Comparison of ENCODE assay signal across 8 mouse cellular contexts in the genomic region with DNA sequence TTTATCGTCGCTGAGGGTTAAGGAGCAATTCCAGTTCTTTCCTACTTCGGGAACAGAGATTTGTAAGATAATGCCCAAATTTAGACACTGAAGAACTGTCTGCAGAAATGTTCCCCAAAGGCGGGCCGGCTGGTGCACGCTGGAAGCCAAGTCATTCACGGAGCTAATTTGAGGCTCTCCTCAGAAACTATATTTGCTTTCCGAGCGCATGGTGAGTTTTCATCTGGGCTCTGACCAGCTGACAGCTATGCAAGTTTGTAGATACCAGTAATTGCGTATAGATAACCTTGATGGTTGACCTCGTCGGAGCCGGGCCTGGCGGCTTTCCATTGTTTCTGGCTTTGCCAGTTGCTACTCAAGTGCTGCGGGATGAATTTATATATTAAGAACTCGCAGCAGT.
DNase-seq lines count a peak whose midpoint lies in the region; ATAC-seq and TF ChIP-seq lines count a peak whose summit lies in the region.

No protein-coding gene starts in this region.

- DNase-seq in adrenal gland, postnatal 25 days, result peak; percentile 8
- DNase-seq in adrenal gland, postnatal 4 days (ENCODE audit: low spot score in 2 of 2), result no peak
- DNase-seq in heart, postnatal 36 days, result peak; percentile 41 to 56
- DNase-seq in limb, embryonic 10.5 days (ENCODE audit: low spot score), result peak; percentile 31
- DNase-seq in embryo, embryonic 10.5 days (ENCODE audit: low spot score), result no peak
- no peak for DNase-seq in spleen, postnatal 36 days (ENCODE audit: low spot score in 2 of 2)

- no peaks in the 10 kb centered on the region for H3K4me1 ChIP-seq in ES-Bruce4 (ENCODE audit: control insufficient read depth, insufficient read depth, low read length)
- peaks cover 4% of the 10 kb centered on the region; the same call in 1 of the 2 replicates for H3K4me1 ChIP-seq in limb, embryonic 10.5 days

- whole genome bisulfite sequencing in limb, embryonic 10.5 days, result 77% methylated on average over 16 of the region's 16 CpGs

- H3K9ac ChIP-seq in ES-Bruce4 (ENCODE audit: low read depth, poor library complexity, severe bottlenecking), result peak overlapping the region; percentile 17; the same call in 1 of the 2 replicates

- no peaks in the 10 kb centered on the region for H3K9me3 ChIP-seq in ES-Bruce4 (replicated peaks; ENCODE audit: control insufficient read depth, insufficient read depth, low read length, poor library complexity, severe bottlenecking)
- H3K9me3 ChIP-seq in limb, embryonic 10.5 days (replicated peaks), result no peaks in the 10 kb centered on the region

- H3K36me3 ChIP-seq in ES-Bruce4 (ENCODE audit: control insufficient read depth, insufficient read depth, low read length, poor library complexity, severe bottlenecking), result no peaks in the 10 kb centered on the region
- H3K36me3 ChIP-seq in limb, embryonic 10.5 days, result no peaks in the 10 kb centered on the region

- no peak overlapping the region for H3K27ac ChIP-seq in ES-Bruce4 (ENCODE audit: insufficient read depth, low read length)
- no peak overlapping the region for H3K27ac ChIP-seq in limb, embryonic 10.5 days

- H3K27me3 ChIP-seq in ES-Bruce4 (ENCODE audit: control insufficient read depth, insufficient read depth, low read length, poor library complexity, severe bottlenecking), result no peaks in the 10 kb centered on the region
- peaks cover 100% of the 10 kb centered on the region for H3K27me3 ChIP-seq in limb, embryonic 10.5 days (ENCODE audit: low read depth, poor library complexity, severe bottlenecking)

- H3K4me3 ChIP-seq in ES-Bruce4 (ENCODE audit: low read depth, low read length), result no peak overlapping the region
- H3K4me3 ChIP-seq in limb, embryonic 10.5 days, result no peak overlapping the region

- ATAC-seq in cerebellum, adult (ENCODE audit: insufficient number of reproducible peaks, low FRiP score, low TSS enrichment), result no peak

- TF ChIP-seq EP300 in ES-Bruce4 (IDR thresholded peaks at IDR 0.05; ENCODE audit: insufficient read depth, low read depth, low read length), result no peak

- no peak for TF ChIP-seq POLR2A in ES-Bruce4 (IDR thresholded peaks at IDR 0.05; ENCODE audit: insufficient read depth, low read length)

- intact Hi-C loops in heart, postnatal 36 days (cut with DNase I), result loop anchor here (2.0 to 10.0 kb wide), 4 partner anchors 67 to 390 kb away; partner anchors contain the start of gene Irx5

- TF ChIP-seq CTCF in ES-Bruce4 (IDR thresholded peaks at IDR 0.05; ENCODE audit: low read depth, low read length), result no peak

Comparison
In these comparisons a context has a peak if more than half of its experiments do, and no peak if none do; other contexts are left out.
1. DNase-seq: peak in adrenal gland, postnatal 25 days (single experiment), heart, postnatal 36 days (2 of 2) and limb, embryonic 10.5 days (single experiment); none in adrenal gland, postnatal 4 days (0 of 2), embryo, embryonic 10.5 days (single experiment) and spleen, postnatal 36 days (0 of 2).